Mouse (Mus musculus) forebrain, embryonic 11.5 days (tissue): ENCODE measurements around the gene Gcnt1. TPM values are rescaled to one million over a fixed set of nuclear protein-coding genes. Genes with fewer than 3 reads are reported as not detected.

ENCODE experiments used
- ATAC-seq: fragments of 200-750 bp; cut with Nextera tagmentation; replicated peaks from 2 replicates; pipeline ENCODE4 v1.8.0; 2017; ENCODE audit warnings: moderate TSS enrichment; ENCODE audit not compliant: low FRiP score
- DNase-seq: peaks from one replicate; pipeline ENCODE4 v3.0.0-alpha.2; 2017; ENCODE audit warnings: low spot score
- H3K27ac ChIP-seq: fragments of 300-500 bp; sonication (generic); 2 replicates; pipeline ENCODE4 v1.5.1; 2014; ENCODE audit warnings: low read depth, low read length
- H3K27me3 ChIP-seq: fragments of 300-500 bp; sonication (generic); 2 replicates; pipeline ENCODE4 v1.6.1; 2014; ENCODE audit warnings: mild to moderate bottlenecking, low read length, mixed read lengths; ENCODE audit not compliant: control insufficient read depth, insufficient read depth
- H3K36me3 ChIP-seq: fragments of 300-500 bp; sonication (generic); 2 replicates; pipeline ENCODE4 v1.6.1; 2014; ENCODE audit warnings: mild to moderate bottlenecking, low read length, moderate library complexity, mixed read lengths; ENCODE audit not compliant: control insufficient read depth, insufficient read depth
- H3K4me1 ChIP-seq: fragments of 300-500 bp; sonication (generic); replicated peaks from 2 replicates; pipeline ENCODE4 v1.6.1; 2014; ENCODE audit warnings: low read length, mixed read lengths; ENCODE audit not compliant: control insufficient read depth, insufficient read depth
- H3K4me2 ChIP-seq: fragments of 300-500 bp; sonication (generic); 2 replicates; pipeline ENCODE4 v1.6.1; 2014; ENCODE audit warnings: low read depth, mild to moderate bottlenecking, low read length, moderate library complexity, mixed read lengths; ENCODE audit not compliant: severe bottlenecking
- H3K4me3 ChIP-seq: fragments of 300-500 bp; sonication (generic); 2 replicates; pipeline ENCODE4 v1.5.1; 2014; ENCODE audit warnings: low read depth, low read length
- H3K9ac ChIP-seq: fragments of 300-500 bp; sonication (generic); 2 replicates; pipeline ENCODE4 v1.6.1; 2014; ENCODE audit warnings: low read length
- H3K9me3 ChIP-seq: fragments of 300-500 bp; sonication (generic); 2 replicates; pipeline ENCODE4 v1.6.1; 2016; ENCODE audit warnings: low read length, mixed read lengths; ENCODE audit not compliant: control insufficient read depth
- WGBS: fragments of 180-500 bp; shearing (Covaris S2); extraction: QIAGEN DNeasy Blood & Tissue Kit; methylation state at CpG from one replicate; pipeline ENCODE4 v1.1.7; 2014; 5-methylcytosine and 5-hydroxymethylcytosine counted together
- polyA plus RNA-seq: library from polyadenylated mRNA; unstranded; fragments of >200 nt; fragmentation: Nextera tagmentation; extraction: Ambion mirVana; gene quantifications from 2 replicates; pipeline ENCODE4 v1.2.1, GENCODE M21; 2014

Gcnt1 gene
- polyA plus RNA-seq, 1 experiment from 2014 or later, result 3.4 TPM

DNA sequence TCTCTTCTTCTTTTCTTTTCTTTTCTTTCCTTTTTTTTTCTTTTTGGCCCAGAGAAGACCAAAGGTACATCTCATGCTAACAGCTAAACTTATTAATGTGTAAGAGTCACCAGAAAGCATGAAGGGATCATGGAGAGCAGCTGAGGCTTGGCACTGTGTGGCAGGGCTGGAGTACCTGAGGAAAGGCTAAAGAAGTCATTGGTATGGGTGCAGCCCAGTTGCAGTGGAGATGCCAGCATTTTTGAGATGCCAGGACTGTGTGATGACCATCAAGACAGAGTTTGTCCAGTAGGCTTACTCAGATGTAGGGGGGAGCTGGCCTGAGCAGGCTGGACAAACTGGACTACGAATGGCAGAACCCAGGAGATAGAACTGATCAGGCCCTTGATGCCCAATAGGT is 58.9 kb downstream of the Gcnt1 start:
- no peaks in the 10 kb centered on the region for H3K9me3 ChIP-seq
- H3K4me2 ChIP-seq, result no peak overlapping the region
- no peak overlapping the region for H3K9ac ChIP-seq
- no peaks in the 10 kb centered on the region for H3K4me1 ChIP-seq
- no peaks in the 10 kb centered on the region for H3K27me3 ChIP-seq
- no peak overlapping the region for H3K4me3 ChIP-seq
- H3K36me3 ChIP-seq, result no peaks in the 10 kb centered on the region
- WGBS, result 69% methylated on average over 1 of the region's 1 CpGs
- no peak for DNase-seq
- no peak overlapping the region for H3K27ac ChIP-seq
- ATAC-seq, result no peak

DNA sequence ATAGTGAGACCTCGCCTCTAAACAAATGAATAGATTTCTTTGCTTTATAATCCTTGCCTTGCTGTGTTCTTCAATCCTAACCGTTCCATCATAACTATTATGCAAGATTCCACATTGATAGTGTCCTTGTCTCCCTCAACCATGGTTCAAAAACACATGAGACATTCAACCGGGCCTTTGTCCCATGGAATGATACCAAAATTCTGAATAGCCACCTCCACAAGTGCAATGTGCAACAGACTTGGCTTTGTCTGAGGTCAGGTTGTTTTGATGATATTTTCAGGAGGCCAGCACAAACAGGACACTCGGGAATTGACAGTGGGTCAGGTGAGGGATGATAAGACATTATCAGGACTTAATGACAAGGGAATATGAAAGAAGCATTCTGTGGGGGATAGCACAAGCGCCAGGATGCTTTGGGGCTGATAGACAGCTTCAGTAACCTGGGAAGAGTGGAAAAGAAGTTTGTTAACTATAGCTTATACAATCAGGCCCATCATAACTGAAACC is 59.9 kb downstream of the Gcnt1 start:
- H3K4me2 ChIP-seq, result no peak overlapping the region
- no peak overlapping the region for H3K9ac ChIP-seq
- no peak overlapping the region for H3K27ac ChIP-seq
- DNase-seq, result no peak
- no peaks in the 10 kb centered on the region for H3K4me1 ChIP-seq
- H3K9me3 ChIP-seq, result no peaks in the 10 kb centered on the region
- ATAC-seq, result no peak
- H3K27me3 ChIP-seq, result no peaks in the 10 kb centered on the region
- no peak overlapping the region for H3K4me3 ChIP-seq
- 83% methylated on average over 5 of the region's 5 CpGs for WGBS
- no peaks in the 10 kb centered on the region for H3K36me3 ChIP-seq

DNA sequence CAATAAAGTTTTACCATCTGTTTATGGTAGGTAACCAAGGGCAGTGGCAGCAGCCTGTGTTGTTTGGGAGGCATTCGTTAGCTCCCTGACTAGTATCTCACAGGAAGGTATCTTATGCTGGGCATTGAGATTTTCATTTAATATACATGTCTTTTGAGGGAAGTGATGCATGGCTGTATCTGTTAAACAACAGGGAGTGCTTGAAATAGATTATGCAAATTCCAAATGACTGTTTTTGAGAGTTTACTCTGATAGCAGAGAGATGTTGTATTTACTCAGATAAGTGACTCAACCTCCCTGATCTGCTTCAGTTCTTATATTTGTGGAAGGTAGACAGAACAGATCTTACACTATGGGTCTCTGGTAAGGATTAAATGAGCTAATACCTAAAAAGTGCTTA is 61.1 kb downstream of the Gcnt1 start:
- no peak overlapping the region for H3K27ac ChIP-seq
- 76% methylated on average over 1 of the region's 1 CpGs for WGBS
- no peak for ATAC-seq

DNA sequence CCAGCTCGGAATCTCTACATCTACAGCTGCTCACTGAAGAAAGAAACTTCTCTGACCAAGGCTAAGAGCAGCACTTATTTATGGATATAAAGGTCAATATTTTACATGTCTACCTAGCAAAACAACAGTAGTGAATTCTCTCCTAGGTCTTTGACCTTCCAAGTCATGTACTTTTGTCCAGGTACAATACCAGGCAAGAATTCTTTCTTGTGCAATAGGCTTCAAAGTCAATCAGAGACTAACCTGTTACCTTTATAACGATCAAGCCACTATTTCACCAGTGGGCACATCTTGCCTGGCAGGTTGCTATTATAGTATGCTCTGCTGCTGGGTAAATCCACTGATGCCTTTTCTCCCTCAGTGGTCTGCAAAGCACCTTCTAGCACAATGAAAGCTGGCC is 61.6 kb downstream of the Gcnt1 start:
- H3K27ac ChIP-seq, result no peak overlapping the region
- no peaks in the 10 kb centered on the region for H3K9me3 ChIP-seq
- H3K4me2 ChIP-seq, result no peak overlapping the region
- no peak overlapping the region for H3K9ac ChIP-seq
- WGBS, result 87% methylated on average over 2 of the region's 2 CpGs
- H3K4me1 ChIP-seq, result no peaks in the 10 kb centered on the region
- no peaks in the 10 kb centered on the region for H3K27me3 ChIP-seq
- no peak for DNase-seq
- ATAC-seq, result no peak
- no peak overlapping the region for H3K4me3 ChIP-seq
- no peaks in the 10 kb centered on the region for H3K36me3 ChIP-seq

More for the DNA sequence above, 61.1 kb downstream of the Gcnt1 start:
- no peak overlapping the region for H3K4me2 ChIP-seq
- no peak overlapping the region for H3K4me3 ChIP-seq
- no peak for DNase-seq
- no peaks in the 10 kb centered on the region for H3K4me1 ChIP-seq
- no peaks in the 10 kb centered on the region for H3K9me3 ChIP-seq
- H3K27me3 ChIP-seq, result no peaks in the 10 kb centered on the region
- H3K9ac ChIP-seq, result no peak overlapping the region
- no peaks in the 10 kb centered on the region for H3K36me3 ChIP-seq

DNA sequence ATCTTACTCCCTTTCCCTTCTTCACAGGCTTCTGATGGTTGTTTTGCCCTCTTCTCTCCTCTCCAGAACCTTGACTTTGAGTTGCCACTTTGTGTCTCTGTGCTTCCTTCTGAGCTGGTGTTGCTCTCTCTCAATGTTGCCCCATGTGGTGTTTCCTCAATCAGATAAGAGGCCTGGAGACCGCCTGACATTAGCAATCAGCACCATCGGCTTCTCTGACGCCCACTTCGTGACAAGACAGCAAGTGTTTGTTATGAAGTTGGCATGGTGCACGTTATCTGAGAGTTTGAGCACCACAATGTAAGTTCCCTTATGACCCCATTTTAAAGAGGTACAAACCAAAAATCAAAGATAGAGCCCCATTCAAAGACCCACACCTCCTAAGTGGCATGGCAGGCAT is 76.6 kb downstream of the Gcnt1 start:
- no peak overlapping the region for H3K27ac ChIP-seq
- 88% methylated on average over 5 of the region's 5 CpGs for WGBS
- no peak overlapping the region for H3K9ac ChIP-seq
- no peaks in the 10 kb centered on the region for H3K4me1 ChIP-seq
- H3K27me3 ChIP-seq, result no peaks in the 10 kb centered on the region
- no peak overlapping the region for H3K4me3 ChIP-seq
- no peaks in the 10 kb centered on the region for H3K9me3 ChIP-seq
- H3K4me2 ChIP-seq, result no peak overlapping the region
- H3K36me3 ChIP-seq, result no peaks in the 10 kb centered on the region
- DNase-seq (no peak), ATAC-seq (no peak)

DNA sequence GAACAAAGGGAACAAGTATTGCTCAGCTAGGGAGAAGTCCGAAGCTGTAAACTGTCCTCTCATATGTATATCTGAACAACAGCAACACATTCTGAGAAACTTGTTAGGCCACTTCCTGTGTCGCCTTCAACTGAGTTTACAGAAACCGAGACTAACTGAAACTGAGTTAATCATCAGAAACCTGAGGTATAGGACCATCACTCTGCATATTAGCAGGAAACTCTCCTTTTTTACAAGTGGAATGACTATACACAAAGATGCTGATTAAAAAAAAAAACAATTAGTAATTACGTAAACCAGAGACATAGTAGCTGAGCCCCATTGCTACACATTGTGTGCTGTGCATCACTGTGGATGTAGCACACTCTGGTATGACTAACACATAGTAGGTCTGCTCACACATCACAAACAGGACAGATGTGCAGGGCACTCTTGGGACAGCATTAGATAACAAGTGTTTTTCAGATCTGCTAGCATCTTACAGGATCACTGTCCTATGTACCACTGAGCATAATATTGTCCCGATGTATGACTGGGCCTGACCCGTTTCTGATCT is 77.4 kb downstream of the Gcnt1 start:
- DNase-seq (no peak), ATAC-seq (no peak)
- Histone ChIP-seq H3K27ac (no peak overlapping the region), H3K9ac (no peak overlapping the region), H3K4me2 (no peak overlapping the region), H3K27me3 (no peaks in the 10 kb centered on the region), H3K4me3 (no peak overlapping the region), H3K9me3 (no peaks in the 10 kb centered on the region), H3K36me3 (no peaks in the 10 kb centered on the region), H3K4me1 (no peaks in the 10 kb centered on the region)
- 91% methylated on average over 6 of the region's 6 CpGs for WGBS

DNA sequence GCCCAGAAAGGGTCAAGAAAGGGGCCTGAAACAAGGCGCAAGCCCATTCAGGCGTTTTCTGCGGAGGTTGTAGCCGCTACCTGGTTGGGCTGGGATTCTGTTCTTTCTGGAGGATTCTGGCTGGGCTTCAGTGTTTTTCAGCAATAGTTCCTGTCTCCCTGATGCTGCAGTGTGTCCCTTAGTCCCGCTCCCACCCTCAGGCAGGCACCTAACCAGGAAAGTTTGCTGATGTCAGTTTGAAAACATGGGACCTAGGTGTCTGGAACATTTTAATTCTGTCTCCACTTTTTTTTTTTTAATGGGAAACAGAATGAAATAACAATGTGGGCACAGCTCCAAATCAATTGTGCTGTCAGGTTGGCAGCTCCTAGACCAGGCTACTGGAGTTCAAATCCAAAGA is 78.5 kb downstream of the Gcnt1 start:
- Histone ChIP-seq H3K4me2 (no peak overlapping the region), H3K27ac (no peak overlapping the region), H3K4me3 (no peak overlapping the region), H3K4me1 (no peaks in the 10 kb centered on the region), H3K9ac (no peak overlapping the region), H3K27me3 (no peaks in the 10 kb centered on the region), H3K36me3 (no peaks in the 10 kb centered on the region), H3K9me3 (no peaks in the 10 kb centered on the region)
- WGBS, result 87% methylated on average over 5 of the region's 5 CpGs
- ATAC-seq (no peak), DNase-seq (no peak)

DNA sequence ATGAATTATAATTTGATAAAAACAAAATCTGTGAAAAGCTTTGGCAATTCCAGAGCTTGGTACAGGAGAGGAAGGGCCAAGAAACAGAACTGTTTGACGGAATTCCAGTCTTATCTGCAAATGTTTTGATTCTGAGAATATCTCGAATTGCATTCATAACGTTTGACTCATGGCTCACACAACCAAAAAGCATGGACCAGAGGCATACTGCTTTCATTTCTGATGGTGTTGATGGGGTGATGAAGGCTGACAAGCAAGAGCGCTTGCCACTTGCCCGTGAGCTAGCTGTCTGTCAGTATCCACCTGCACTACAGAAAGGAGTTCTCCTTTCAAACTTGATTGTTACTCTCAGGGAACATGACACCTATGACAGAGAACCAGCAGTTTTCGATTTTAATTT is 83.1 kb downstream of the Gcnt1 start:
- no peaks in the 10 kb centered on the region for H3K9me3 ChIP-seq
- H3K9ac ChIP-seq, result no peak overlapping the region
- no peak overlapping the region for H3K27ac ChIP-seq
- no peaks in the 10 kb centered on the region for H3K27me3 ChIP-seq
- no peak for DNase-seq
- no peak overlapping the region for H3K4me2 ChIP-seq
- H3K4me1 ChIP-seq, result no peaks in the 10 kb centered on the region
- H3K36me3 ChIP-seq, result no peaks in the 10 kb centered on the region
- ATAC-seq, result no peak
- no peak overlapping the region for H3K4me3 ChIP-seq
- WGBS, result 77% methylated on average over 6 of the region's 6 CpGs

DNA sequence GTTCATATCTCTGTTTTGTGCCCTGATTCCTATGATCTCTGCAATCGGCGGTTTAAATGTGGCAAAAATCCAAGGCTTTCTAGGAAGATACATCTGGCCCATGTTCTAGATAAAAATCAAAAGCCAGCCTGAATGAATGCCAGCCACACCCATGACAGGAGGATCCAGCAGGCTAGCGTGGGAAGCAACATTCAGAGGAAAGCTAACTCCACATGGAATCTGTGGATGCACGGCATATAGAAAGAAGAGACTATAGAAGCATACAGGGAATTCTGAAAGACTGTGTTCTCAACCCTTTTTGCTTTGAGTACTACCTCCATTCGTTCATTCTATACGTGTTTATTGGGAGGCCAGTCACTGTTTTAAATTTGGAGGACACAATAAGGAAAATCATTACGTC is 86.6 kb downstream of the Gcnt1 start:
- no peak for ATAC-seq
- Histone ChIP-seq H3K4me3 (no peak overlapping the region), H3K9ac (no peak overlapping the region), H3K27me3 (no peaks in the 10 kb centered on the region), H3K36me3 (no peaks in the 10 kb centered on the region), H3K27ac (no peak overlapping the region), H3K4me1 (no peaks in the 10 kb centered on the region), H3K4me2 (no peak overlapping the region), H3K9me3 (no peaks in the 10 kb centered on the region)
- no peak for DNase-seq
- WGBS, result 83% methylated on average over 7 of the region's 7 CpGs
